Mouse (Mus musculus) CD4-positive, CD25-positive, alpha-beta regulatory T cell, adult 4 months (primary cell): Measurements from ENCODE around the gene Rpl23a. TPM values are rescaled to one million over a fixed set of nuclear protein-coding genes. Genes with fewer than 3 reads are reported as not detected.

Experiments used
- ATAC-seq: one replicate; pipeline ENCODE4 v1.8.0; 2017
- polyA plus RNA-seq, 2 experiments: library from polyadenylated mRNA; unstranded; fragments of 100-300 nt; shearing (Covaris generic); gene quantifications; one replicate each; pipeline ENCODE4 v1.2.1; 2017

Rpl23a gene
- polyA plus RNA-seq, 2 experiments from 2014 or later, result 3,408 to 3,991 TPM

DNA sequence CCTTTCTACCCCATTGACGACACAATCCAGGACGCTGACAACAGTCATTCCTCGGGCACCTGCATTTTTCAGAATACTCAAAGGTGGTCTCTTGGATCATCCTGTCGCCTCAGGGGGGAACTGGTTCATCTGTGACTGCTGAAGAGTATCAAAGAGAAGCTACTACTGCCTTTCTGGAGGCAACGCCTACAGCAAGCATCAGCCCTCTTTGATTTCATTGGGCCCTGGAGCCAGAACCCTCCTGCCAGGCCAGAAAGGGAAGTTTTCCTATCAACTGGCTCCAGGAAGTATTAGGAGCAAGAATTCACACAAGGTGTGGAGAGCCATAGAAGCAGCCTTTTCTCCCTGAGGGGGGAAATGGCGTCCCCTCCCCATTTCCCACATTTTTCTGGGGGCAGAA lies 16.7 kb downstream of the Rpl23a start:
- ATAC-seq, result no peak

GRCm38 (mm10) chr11:78166161-78166560 lies 17.2 kb downstream of the Rpl23a start:
- no peak for ATAC-seq

- ATAC-seq, result peak; percentile 13
Observed at GRCm38 (mm10) chr11:78165761-78166109, 17.6 kb downstream of the Rpl23a start.

DNA sequence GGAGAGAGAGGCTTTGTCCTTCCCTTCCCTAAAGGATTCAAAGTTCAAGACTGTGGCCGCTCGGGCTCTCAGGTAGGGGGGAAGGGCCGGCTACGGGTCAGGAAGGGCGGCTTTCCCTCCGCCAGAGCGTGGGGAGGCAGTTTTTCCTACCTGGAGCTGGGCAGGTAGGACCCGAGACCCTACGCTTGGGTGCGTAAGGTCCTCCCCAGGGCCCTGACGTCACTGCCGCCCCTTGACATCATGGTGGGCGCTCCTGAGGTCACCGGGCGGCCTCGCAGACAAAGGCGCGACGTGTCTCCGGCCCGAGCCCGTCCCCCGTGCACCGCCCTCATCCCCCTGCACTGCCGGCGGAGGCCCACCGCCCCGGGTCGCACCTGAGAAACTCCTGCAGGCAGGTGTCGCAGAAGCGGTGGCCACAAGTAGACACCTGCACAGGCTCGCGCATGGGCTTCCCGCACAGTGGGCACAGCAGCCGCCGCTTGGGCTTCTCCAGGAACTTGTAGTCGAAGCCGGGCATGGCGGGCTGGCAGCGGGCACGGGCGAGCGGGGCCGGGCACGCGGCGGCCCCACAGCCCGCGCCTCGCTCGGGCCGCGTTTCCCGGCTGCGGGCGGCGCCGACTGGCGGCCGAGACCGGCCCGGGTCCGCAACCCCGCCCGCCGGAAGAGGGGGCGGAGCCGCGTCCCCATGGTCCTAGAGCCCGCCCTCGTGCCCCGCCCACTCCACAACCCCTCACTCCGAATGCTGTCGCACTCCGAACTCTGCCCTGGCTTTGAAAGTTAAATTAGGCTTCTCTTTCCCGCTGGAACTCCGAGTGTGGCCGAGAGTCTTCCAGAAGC lies 18.2 kb downstream of the Rpl23a start, which contains the start of gene Traf4:
Gene Traf4 (minus strand): TSS at position 666 of the 837 bp plus-strand sequence.
- peak; percentile 66 for ATAC-seq

DNA sequence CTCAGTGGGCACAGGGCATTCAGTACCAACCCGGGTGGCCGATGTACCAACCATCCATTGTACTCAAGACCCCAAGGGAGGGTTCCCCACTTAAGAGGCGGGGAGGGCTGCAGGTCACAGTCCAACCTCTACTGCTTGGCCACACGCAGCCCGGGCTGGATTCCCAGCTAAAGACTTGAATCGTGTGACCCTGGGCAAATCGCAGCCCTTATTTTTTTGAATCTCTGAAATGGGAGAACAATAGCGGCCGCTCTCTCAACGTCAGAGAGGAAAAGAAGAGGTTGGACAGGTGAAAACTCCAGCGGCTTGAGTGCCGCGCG lies 18.8 kb downstream of the Rpl23a start:
- ATAC-seq, result no peak

- no peak for ATAC-seq
Observed at GRCm38 (mm10) chr11:78163681-78164603, 19.4 kb downstream of the Rpl23a start.

DNA sequence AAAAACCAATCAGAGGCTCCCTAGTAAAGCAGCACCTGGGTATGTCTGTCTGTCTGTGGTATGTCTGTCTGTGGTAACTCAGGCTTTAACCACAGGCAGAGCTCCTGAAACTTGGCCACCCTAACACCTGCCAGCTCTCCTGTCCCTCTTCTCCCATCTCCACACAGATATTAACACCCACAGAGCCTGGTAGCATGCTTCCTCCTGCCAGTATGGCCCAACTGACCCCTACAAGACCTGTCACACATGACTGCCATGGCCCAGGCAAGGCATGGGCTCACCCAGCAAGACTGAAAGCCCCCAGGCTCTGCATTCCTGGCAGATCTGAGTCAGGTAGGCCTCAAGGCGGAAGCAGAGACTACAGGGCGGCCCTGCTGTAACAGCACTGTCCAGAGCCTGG lies 20.3 kb downstream of the Rpl23a start:
- no peak for ATAC-seq

DNA sequence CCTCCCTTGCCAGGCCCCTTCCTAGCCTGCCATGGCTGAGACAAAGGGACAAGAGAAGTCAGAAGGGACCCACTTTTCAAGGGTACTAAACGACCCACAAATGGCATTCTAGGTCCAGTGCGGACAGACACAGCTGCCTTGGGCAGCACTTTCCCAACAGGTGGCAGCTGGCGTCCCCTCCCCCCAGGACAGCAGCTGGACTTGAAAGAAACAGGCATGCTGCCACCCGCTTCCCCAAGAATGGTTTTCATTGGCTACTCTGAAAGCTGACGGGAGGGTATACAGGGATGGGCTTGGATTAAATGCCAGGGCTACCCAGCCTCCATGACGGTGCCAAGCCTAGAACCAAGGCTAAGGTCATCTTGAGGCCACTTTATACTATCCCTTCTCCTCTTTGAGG lies 20.9 kb downstream of the Rpl23a start:
- ATAC-seq, result no peak

DNA sequence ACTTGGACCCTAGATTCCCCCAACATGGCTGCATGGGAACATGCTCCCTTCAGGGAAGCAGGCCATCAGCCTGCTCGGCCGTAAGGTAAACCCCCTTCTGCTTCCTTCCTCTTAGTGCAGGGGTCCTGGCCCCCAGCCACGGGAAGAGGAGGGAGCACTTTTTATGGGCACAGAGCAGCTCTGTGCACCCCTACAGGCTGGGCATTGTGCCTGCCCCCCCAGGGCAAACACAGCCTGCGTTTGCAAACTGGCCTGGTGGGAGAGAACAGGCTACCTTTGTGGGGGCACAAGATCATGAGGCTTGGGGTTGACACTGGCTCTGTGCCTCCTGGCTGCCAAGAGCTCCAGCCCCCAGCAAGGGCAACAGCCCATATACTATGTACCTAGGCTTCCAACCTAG lies 21.4 kb downstream of the Rpl23a start:
- ATAC-seq, result no peak

- ATAC-seq, result no peak
Observed at GRCm38 (mm10) chr11:78161169-78161568, 22.2 kb downstream of the Rpl23a start.

- no peak for ATAC-seq
Observed at GRCm38 (mm10) chr11:78160675-78161074, 22.7 kb downstream of the Rpl23a start.

- ATAC-seq, result no peak
Observed at GRCm38 (mm10) chr11:78160171-78160570, 23.2 kb downstream of the Rpl23a start.

DNA sequence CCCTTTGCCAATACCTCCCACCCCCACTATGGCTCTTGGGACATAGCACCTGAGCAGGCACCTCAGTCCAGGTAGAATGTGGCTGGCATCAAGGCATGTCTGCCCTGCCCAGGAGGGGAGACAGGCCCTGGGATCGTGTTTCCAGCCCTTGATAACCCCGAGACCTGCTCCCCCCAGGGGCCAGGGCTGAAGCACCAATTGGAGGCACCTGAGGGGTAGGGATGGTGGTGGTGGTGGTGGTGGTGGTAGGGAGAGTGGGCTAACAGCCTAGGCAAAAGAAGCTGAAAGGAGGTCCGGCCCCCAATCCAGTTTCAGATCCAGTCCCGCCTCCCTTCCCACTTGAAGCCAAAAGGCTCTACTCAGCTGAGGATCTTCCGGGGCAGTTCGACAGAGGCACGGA lies 23.8 kb downstream of the Rpl23a start:
- no peak for ATAC-seq

DNA sequence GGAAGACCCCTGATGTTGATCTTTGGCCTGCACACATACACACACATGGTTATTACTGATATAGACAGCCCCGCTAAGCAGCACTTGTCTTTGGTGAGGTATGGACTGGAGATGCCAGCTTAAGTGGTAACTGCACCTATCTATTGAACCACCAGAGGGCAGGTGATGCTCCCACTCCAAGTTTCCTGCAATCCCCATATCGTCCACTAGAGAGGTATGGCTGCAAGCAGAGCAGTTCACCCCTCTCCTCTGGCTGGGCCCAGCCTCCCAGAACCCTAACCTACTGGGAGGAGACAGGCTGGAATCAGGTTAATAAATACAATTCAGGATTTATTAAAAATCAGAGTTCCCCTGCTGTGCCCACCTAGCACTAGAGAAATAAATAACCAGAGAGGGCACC lies 24.3 kb downstream of the Rpl23a start:
- peak; percentile 96 for ATAC-seq

GRCm38 (mm10) chr11:78156156-78156699 lies 27.2 kb downstream of the Rpl23a start:
- ATAC-seq, result no peak

DNA sequence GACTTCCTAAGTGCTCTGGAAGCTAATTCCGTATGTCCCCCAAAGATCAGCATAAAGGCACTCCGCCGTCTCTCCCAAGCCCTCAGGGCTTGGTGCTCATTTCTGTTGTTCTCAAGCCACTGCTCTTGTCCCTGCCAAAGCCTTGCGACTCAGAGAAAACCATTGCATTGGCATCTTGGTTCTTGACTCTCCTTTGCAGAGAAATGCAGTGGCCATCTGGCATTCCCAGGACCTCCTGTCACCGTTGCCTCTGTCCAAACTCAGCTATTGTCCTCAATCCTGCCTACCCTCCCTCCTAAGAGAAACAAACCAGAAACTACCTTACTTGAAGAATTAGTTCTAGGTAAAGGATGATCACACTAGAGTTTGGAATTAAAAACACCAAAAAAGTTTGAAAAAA lies 27.7 kb downstream of the Rpl23a start:
- no peak for ATAC-seq

- no peak for ATAC-seq
Observed at GRCm38 (mm10) chr11:78153778-78154177, 29.6 kb downstream of the Rpl23a start.

- ATAC-seq, result no peak
Observed at GRCm38 (mm10) chr11:78152299-78153231, 30.8 kb downstream of the Rpl23a start.

GRCm38 (mm10) chr11:78151161-78151560 lies 32.2 kb downstream of the Rpl23a start:
- no peak for ATAC-seq

DNA sequence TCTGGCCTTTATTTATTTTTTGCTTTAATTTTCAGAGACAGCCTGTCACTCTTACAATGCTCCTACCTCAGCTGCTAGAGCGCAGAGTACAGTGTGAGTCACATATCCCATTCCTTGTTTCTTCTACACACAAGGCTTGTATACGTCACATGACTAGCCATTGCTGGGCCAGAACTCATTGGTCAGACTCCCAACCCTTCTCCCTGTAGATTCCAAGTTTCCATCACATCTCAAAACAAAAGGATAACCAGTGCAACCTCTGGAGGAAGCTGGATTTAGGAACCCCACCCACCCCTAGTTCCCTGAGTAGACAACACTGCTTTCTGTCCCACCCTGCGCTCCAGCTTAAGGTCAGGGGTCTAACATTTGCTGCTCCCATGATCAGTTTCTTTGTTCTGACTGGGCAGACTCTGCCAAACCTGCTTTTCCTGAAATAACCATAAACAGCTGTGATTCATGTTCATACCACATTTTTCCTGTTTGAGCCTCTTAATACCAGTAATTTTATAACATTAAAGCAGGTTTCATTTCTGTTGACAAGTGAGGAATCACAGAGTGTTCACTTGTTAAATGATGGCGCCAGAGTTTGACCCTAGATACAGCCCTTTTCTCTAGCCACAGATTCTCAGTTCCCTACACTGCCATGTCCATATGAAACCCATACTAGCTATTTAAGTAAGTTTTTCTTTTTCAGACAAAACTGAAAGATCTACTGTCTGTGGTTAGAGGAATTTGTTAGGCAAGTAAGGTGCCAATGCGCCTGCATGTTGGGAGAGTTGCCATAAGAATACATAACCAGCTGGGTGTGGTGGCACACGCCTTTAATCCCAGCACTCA lies 36.5 kb downstream of the Rpl23a start:
- no peak for ATAC-seq

DNA sequence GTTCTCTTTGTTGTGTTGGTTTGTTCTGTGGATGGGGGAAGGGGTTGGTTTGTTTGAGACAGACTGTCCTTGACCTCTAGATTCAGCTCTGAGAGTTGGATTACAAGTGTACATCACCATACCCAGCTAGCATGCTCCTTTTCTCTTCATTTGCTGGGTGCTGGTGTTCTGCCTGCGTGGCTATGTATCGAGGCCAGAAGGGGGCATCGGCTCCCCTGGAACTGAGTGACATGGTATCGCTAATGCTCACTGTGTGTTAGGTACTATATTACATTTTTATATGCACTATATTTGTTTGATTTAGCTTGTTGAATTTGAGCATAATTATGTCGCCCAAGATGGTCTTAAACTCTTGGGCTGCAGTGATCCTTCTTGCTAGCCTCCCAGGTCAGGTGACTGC lies 37.2 kb downstream of the Rpl23a start:
- no peak for ATAC-seq
